Mouse (Mus musculus): ENCODE measurements around the gene Rft1. TPM values are rescaled to one million over a fixed set of nuclear protein-coding genes. Genes with fewer than 3 reads are reported as not detected.

Gene Rft1
- polyA plus RNA-seq (2015; fragmentation: Nextera tagmentation; extraction: Ambion mirVana), result 5.1 and 5.4 TPM in 2 replicates

- Histone ChIP-seq H3K4me2 (peak within 1 kb of the TSS; percentile 79), H3K36me3 (no peaks in the 10 kb centered on the region), H3K27ac (peak within 1 kb of the TSS; percentile 85), H3K4me3 (replicated peaks) (peak within 1 kb of the TSS; percentile 91), H3K4me1 (replicated peaks) (peaks cover 14% of the 10 kb centered on the region), H3K9me3 (replicated peaks) (no peaks in the 10 kb centered on the region), H3K9ac (peak within 1 kb of the TSS; percentile 94), H3K27me3 (no peaks in the 10 kb centered on the region)
- WGBS (ENCODE audit: insufficient replicate concordance), result 2% methylated on average over 38 of the region's 38 CpGs
- DNase-seq (peak; percentile 96), ATAC-seq (ENCODE audit: low read depth) (peak; percentile 92)
Observed at GRCm38 (mm10) chr14:30653943-30654659, at the start of gene Rft1. Rft1 (plus strand) TSS chr14:30654360.

GRCm38 (mm10) chr14:30606817-30607216 is 47.3 kb upstream of the Rft1 start:
- Histone ChIP-seq H3K27me3 (no peaks in the 10 kb centered on the region), H3K4me3 (replicated peaks) (no peak overlapping the region), H3K4me1 (replicated peaks) (peaks cover 17% of the 10 kb centered on the region), H3K9me3 (replicated peaks) (no peaks in the 10 kb centered on the region), H3K4me2 (no peak overlapping the region), H3K27ac (no peak overlapping the region), H3K9ac (no peak overlapping the region), H3K36me3 (peaks cover 27% of the 10 kb centered on the region; the same call in 1 of the 2 replicates)
- WGBS (ENCODE audit: insufficient replicate concordance), result 80% methylated on average over 5 of the region's 5 CpGs
- ATAC-seq (ENCODE audit: low read depth) (no peak), DNase-seq (no peak)

- H3K4me2 ChIP-seq, result no peak overlapping the region
- no peak overlapping the region for H3K27ac ChIP-seq
- no peaks in the 10 kb centered on the region for H3K27me3 ChIP-seq
- H3K4me1 ChIP-seq (replicated peaks), result peaks cover 26% of the 10 kb centered on the region
- H3K4me3 ChIP-seq (replicated peaks), result no peak overlapping the region
- peaks cover 20% of the 10 kb centered on the region; the same call in 1 of the 2 replicates for H3K36me3 ChIP-seq
- WGBS (ENCODE audit: insufficient replicate concordance), result 53% methylated on average over 4 of the region's 4 CpGs
- no peak overlapping the region for H3K9ac ChIP-seq
- H3K9me3 ChIP-seq (replicated peaks), result no peaks in the 10 kb centered on the region
- DNase-seq, result no peak
- ATAC-seq (ENCODE audit: low read depth), result peak; percentile 49
Observed at GRCm38 (mm10) chr14:30607696-30608095, 46.5 kb upstream of the Rft1 start.

- Histone ChIP-seq H3K9me3 (replicated peaks) (no peaks in the 10 kb centered on the region), H3K9ac (no peak overlapping the region), H3K4me1 (replicated peaks) (peaks cover 31% of the 10 kb centered on the region), H3K4me2 (no peak overlapping the region), H3K27ac (no peak overlapping the region), H3K4me3 (replicated peaks) (no peak overlapping the region), H3K36me3 (peaks cover 20% of the 10 kb centered on the region; the same call in 1 of the 2 replicates), H3K27me3 (no peaks in the 10 kb centered on the region)
- ATAC-seq (ENCODE audit: low read depth), result no peak
- DNase-seq, result no peak
- WGBS (ENCODE audit: insufficient replicate concordance), result 72% methylated on average over 6 of the region's 6 CpGs
Observed at GRCm38 (mm10) chr14:30608176-30608575, 46.0 kb upstream of the Rft1 start.

GRCm38 (mm10) chr14:30609499-30609898 is 44.7 kb upstream of the Rft1 start:
- Histone ChIP-seq H3K36me3 (peaks cover 20% of the 10 kb centered on the region; the same call in 1 of the 2 replicates), H3K27ac (no peak overlapping the region), H3K4me3 (replicated peaks) (no peak overlapping the region), H3K4me2 (no peak overlapping the region), H3K9me3 (replicated peaks) (no peaks in the 10 kb centered on the region), H3K9ac (no peak overlapping the region), H3K27me3 (no peaks in the 10 kb centered on the region), H3K4me1 (replicated peaks) (peaks cover 39% of the 10 kb centered on the region)
- WGBS (ENCODE audit: insufficient replicate concordance), result 76% methylated on average over 3 of the region's 3 CpGs
- no peak for DNase-seq
- ATAC-seq (ENCODE audit: low read depth), result no peak

- H3K4me2 ChIP-seq, result no peak overlapping the region
- no peak overlapping the region for H3K27ac ChIP-seq
- no peaks in the 10 kb centered on the region for H3K9me3 ChIP-seq (replicated peaks)
- ATAC-seq (ENCODE audit: low read depth), result no peak
- peaks cover 20% of the 10 kb centered on the region; the same call in 1 of the 2 replicates for H3K36me3 ChIP-seq
- H3K9ac ChIP-seq, result no peak overlapping the region
- DNase-seq, result no peak
- 72% methylated on average over 2 of the region's 2 CpGs for WGBS (ENCODE audit: insufficient replicate concordance)
- no peaks in the 10 kb centered on the region for H3K27me3 ChIP-seq
- H3K4me1 ChIP-seq (replicated peaks), result peaks cover 39% of the 10 kb centered on the region
- no peak overlapping the region for H3K4me3 ChIP-seq (replicated peaks)
Observed at GRCm38 (mm10) chr14:30610304-30610703, 43.9 kb upstream of the Rft1 start.

- ATAC-seq (ENCODE audit: low read depth), result no peak
- DNase-seq, result no peak
- no peak overlapping the region for H3K27ac ChIP-seq
- no peaks in the 10 kb centered on the region for H3K9me3 ChIP-seq (replicated peaks)
- H3K4me1 ChIP-seq (replicated peaks), result peaks cover 40% of the 10 kb centered on the region
- H3K27me3 ChIP-seq, result no peaks in the 10 kb centered on the region
- WGBS (ENCODE audit: insufficient replicate concordance), result 73% methylated on average over 3 of the region's 3 CpGs
- no peak overlapping the region for H3K9ac ChIP-seq
- peaks cover 15% of the 10 kb centered on the region; the same call in 1 of the 2 replicates for H3K36me3 ChIP-seq
- H3K4me3 ChIP-seq (replicated peaks), result no peak overlapping the region
- H3K4me2 ChIP-seq, result no peak overlapping the region
Observed at GRCm38 (mm10) chr14:30610940-30611339, 43.2 kb upstream of the Rft1 start.

- Histone ChIP-seq H3K36me3 (peaks cover 15% of the 10 kb centered on the region; the same call in 1 of the 2 replicates), H3K4me2 (no peak overlapping the region), H3K27me3 (no peaks in the 10 kb centered on the region), H3K4me3 (replicated peaks) (no peak overlapping the region), H3K4me1 (replicated peaks) (peaks cover 54% of the 10 kb centered on the region), H3K9ac (no peak overlapping the region; the same call in 1 of the 2 replicates), H3K9me3 (replicated peaks) (no peaks in the 10 kb centered on the region), H3K27ac (no peak overlapping the region)
- DNase-seq, result peak; percentile 54
- WGBS (ENCODE audit: insufficient replicate concordance), result 12% methylated on average over 7 of the region's 7 CpGs
- peak; percentile 39; the same call in 1 of the 2 replicates for ATAC-seq (ENCODE audit: low read depth)
Observed at GRCm38 (mm10) chr14:30612523-30612922, 41.6 kb upstream of the Rft1 start.

- H3K9ac ChIP-seq, result no peak overlapping the region
- H3K4me3 ChIP-seq (replicated peaks), result no peak overlapping the region
- no peak for ATAC-seq (ENCODE audit: low read depth)
- no peaks in the 10 kb centered on the region for H3K9me3 ChIP-seq (replicated peaks)
- no peak for DNase-seq
- 65% methylated on average over 2 of the region's 2 CpGs for WGBS (ENCODE audit: insufficient replicate concordance)
- peaks cover 54% of the 10 kb centered on the region for H3K4me1 ChIP-seq (replicated peaks)
- H3K36me3 ChIP-seq, result peaks cover 11% of the 10 kb centered on the region; the same call in 1 of the 2 replicates
- no peaks in the 10 kb centered on the region for H3K27me3 ChIP-seq
- no peak overlapping the region for H3K4me2 ChIP-seq
- H3K27ac ChIP-seq, result no peak overlapping the region
Observed at GRCm38 (mm10) chr14:30612962-30613715, 41.0 kb upstream of the Rft1 start.

GRCm38 (mm10) chr14:30616751-30617150 is 37.4 kb upstream of the Rft1 start:
- H3K27ac ChIP-seq, result no peak overlapping the region
- H3K4me3 ChIP-seq (replicated peaks), result no peak overlapping the region
- no peak overlapping the region for H3K9ac ChIP-seq
- no peaks in the 10 kb centered on the region for H3K27me3 ChIP-seq
- H3K4me2 ChIP-seq, result no peak overlapping the region
- H3K4me1 ChIP-seq (replicated peaks), result peaks cover 78% of the 10 kb centered on the region
- DNase-seq (no peak), ATAC-seq (ENCODE audit: low read depth) (0 out of 2 replicates have a peak, but pooled peaks have one; percentile 6)
- H3K36me3 ChIP-seq, result no peaks in the 10 kb centered on the region
- WGBS (ENCODE audit: insufficient replicate concordance), result 49% methylated on average over 2 of the region's 2 CpGs
- no peaks in the 10 kb centered on the region for H3K9me3 ChIP-seq (replicated peaks)

GRCm38 (mm10) chr14:30618746-30619275 is 35.3 kb upstream of the Rft1 start:
- H3K27me3 ChIP-seq, result no peaks in the 10 kb centered on the region
- ATAC-seq (ENCODE audit: low read depth), result no peak
- H3K27ac ChIP-seq, result no peak overlapping the region
- no peaks in the 10 kb centered on the region for H3K36me3 ChIP-seq
- H3K9ac ChIP-seq, result no peak overlapping the region
- 70% methylated on average over 2 of the region's 2 CpGs for WGBS (ENCODE audit: insufficient replicate concordance)
- H3K4me1 ChIP-seq (replicated peaks), result peaks cover 79% of the 10 kb centered on the region
- no peak for DNase-seq
- H3K4me3 ChIP-seq (replicated peaks), result no peak overlapping the region
- no peak overlapping the region for H3K4me2 ChIP-seq
- no peaks in the 10 kb centered on the region for H3K9me3 ChIP-seq (replicated peaks)

Data from liver, embryonic 13.5 days (tissue).